Mouse (Mus musculus): Measurements from ENCODE around the gene Lhpp.

Gene Lhpp

DNA sequence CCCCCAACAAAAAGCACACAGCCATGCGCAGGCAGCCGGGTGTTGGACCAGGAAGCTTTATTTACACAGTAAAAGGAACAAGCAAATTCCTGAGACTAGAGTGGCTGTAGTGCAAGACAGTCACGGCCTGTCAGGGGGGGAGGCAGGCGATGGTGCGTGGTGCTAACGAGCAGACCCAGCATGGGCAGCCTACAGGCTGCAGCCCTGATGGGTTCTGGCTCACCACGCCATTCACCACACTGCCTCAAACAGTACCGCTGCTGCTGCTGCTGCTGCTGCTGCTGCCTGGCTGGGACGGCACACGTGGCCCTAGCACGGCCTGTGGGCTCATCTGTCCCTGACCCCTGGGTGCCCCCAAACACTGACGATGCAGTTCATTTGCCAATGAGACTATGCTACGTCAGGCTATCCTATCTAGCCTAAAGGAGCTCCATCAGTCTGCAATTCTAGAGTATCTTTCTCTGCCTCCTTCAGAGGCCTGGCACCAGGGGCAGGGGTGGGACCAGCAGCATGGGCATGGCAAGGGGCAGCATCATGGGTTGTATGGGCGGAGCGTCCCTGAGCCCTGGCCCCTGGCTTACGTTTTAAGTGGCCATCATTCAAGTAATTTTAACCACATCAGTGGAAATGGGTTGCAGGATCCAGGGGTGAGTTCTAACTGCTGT is 101.7 kb downstream of the Lhpp start:
- DNase-seq (ENCODE audit: low spot score), result no peak

- no peak for DNase-seq (ENCODE audit: low spot score)
Observed at GRCm38 (mm10) chr7:132712956-132713355, 102.5 kb downstream of the Lhpp start.

- no peak for DNase-seq (ENCODE audit: low spot score)
Observed at GRCm38 (mm10) chr7:132713483-132714126, 103.2 kb downstream of the Lhpp start.

DNA sequence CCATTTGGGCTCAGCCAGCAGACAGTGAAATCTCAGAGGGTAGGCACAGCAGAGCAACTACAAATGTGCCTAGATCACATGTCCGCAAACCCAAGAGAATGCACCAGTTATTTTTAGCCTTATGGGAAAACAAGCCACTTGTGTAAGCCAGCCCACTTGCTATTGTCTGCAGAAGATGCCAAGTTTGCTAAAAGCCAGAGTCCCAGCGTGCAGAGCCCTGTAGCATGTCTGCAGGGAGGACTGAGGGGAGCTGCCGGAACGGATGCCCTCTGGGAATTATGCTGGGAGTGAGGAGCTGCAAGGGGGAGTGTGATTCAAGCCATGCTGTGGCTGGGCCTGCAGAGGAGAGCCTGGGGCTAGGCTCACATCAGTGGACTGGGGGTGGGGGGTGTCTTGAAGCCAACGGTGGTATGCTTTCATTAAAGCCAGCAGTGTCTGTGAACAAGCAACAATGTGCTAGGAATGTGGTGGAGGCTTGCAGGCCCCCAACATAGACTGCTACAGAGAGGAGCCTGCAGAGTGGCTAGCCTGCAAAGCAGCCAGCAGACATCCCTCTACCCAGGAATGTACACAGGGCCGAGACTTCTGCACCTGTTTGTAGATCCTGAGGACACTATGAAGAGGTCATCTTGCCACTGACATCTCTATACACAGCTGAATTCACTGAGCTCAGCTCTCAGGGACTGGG is 103.9 kb downstream of the Lhpp start:
- DNase-seq (ENCODE audit: low spot score), result peak; percentile 76

- no peak for DNase-seq (ENCODE audit: low spot score)
Observed at GRCm38 (mm10) chr7:132715259-132715658, 104.8 kb downstream of the Lhpp start.

GRCm38 (mm10) chr7:132719570-132719969 is 109.1 kb downstream of the Lhpp start:
- no peak for DNase-seq (ENCODE audit: low spot score)

- DNase-seq (ENCODE audit: low spot score), result no peak
Observed at GRCm38 (mm10) chr7:132720562-132720961, 110.1 kb downstream of the Lhpp start.

- DNase-seq (ENCODE audit: low spot score), result no peak
Observed at GRCm38 (mm10) chr7:132722401-132723370, 112.2 kb downstream of the Lhpp start.

- DNase-seq (ENCODE audit: low spot score), result peak; percentile 67
Observed at GRCm38 (mm10) chr7:132723906-132724305, 113.5 kb downstream of the Lhpp start.

GRCm38 (mm10) chr7:132724501-132725062 is 114.1 kb downstream of the Lhpp start:
- DNase-seq (ENCODE audit: low spot score), result no peak

- no peak for DNase-seq (ENCODE audit: low spot score)
Observed at GRCm38 (mm10) chr7:132726106-132726861, 115.8 kb downstream of the Lhpp start.

- DNase-seq (ENCODE audit: low spot score), result no peak
Observed at GRCm38 (mm10) chr7:132729093-132729831, 118.8 kb downstream of the Lhpp start.

DNA sequence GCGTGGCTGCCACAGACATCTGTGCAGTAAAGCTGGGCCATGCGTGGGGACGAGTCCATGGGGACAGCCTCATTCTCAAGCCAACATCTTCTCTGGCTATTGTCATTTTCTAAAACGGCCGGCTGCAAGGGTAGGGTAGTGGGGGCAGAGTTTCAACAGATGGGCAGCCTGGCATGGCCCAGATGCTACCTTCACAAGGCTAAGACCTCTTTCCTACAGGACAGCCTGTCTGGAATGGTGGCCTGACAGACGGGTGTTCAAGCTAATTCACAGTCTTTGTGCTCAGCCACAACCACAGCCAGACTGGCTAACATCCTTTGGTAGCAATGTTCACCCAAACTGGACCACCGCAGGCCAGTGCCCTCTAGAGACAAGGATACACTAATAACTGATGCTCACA is 120.1 kb downstream of the Lhpp start:
- DNase-seq (ENCODE audit: low spot score), result no peak

GRCm38 (mm10) chr7:132731558-132731957 is 121.1 kb downstream of the Lhpp start:
- no peak for DNase-seq (ENCODE audit: low spot score)

GRCm38 (mm10) chr7:132732136-132732789 is 121.8 kb downstream of the Lhpp start:
- DNase-seq (ENCODE audit: low spot score), result no peak

- DNase-seq (ENCODE audit: low spot score), result no peak
Observed at GRCm38 (mm10) chr7:132733521-132733920, 123.1 kb downstream of the Lhpp start.

DNA sequence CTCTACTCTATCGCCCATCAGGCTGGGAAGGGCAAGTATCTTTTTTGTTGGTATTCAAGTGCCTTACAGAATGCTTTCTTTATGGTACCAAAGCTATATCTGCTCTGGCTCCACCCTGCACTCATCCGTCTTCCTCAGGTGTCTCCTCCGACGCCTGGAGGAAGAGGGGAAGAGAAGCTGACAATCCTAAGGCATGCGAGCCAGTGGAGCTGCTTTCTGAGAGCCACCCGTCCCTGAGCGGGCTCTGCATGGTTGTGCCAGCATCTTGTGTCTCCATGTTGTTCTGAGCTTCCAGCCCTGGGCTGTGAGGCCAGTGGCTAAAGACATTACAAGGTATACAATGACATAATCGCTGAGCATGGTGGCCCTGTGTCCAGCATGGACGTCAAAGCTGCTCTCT is 123.8 kb downstream of the Lhpp start:
- DNase-seq (ENCODE audit: low spot score), result no peak

DNA sequence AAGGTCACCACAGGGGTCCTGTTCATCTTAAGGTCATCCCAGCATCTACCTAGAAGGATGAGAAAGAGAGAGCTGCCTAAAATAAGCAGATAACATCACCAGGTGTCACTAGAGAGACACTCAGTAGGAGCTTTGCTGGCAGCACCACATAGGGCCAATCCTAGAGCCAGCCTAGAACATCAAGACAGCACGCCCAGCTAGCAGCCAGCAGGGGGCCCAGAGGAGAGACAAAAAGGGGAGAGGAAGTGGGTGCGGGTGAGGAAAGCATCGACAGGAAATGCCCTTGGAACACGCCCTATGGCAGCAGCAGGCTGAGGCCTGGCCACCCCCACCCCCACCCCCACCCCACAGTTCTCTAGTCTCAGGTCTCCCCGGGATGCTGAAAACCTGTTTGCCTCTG is 124.7 kb downstream of the Lhpp start:
- DNase-seq (ENCODE audit: low spot score), result no peak

DNA sequence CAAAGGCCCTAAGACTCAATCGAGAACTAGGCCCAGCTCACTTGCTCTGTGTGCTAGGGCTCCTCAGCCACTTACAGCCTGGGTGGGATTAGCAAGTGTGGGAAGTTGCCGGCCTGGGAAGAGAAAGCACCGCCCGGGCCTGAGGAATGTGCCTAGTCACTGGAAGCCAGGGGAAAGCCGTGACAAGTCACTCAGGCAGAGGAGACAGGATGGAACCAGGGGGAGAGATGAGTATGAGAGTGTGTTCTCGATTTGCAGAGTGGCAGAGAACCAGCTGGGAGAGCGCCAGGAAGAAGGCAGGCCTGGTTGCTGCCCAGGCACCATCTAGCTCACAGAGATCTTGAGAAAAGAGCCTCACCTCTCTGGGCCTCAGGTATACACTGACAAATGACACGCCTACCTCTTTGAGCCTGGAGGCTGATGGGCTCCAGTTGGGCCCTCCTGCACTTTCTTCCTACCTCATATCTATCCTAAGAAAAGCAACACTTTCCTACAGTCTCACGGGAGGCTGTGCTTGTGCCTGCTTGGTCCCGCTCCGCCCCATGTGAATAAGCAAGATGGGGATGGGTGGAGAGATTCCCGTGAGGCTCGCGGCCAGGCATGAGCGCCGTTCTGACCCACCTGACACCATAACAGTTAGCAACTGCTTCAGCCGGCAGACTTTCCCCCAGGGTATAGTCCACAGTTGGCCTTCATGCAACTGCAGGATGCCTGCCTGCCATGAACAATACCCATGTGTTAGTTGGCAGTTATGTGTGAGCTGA is 125.8 kb downstream of the Lhpp start:
- no peak for DNase-seq (ENCODE audit: low spot score)
